Mouse (Mus musculus) forebrain, postnatal 0 days (tissue): ENCODE data around the gene Ireb2. TPM values are rescaled to one million over a fixed set of nuclear protein-coding genes. Genes with fewer than 3 reads are reported as not detected.
A peak's percentile ranks its signal among the peaks of the same experiment; 100 is the strongest.

Experiments
- ATAC-seq: fragments of 200-750 bp; cut with Nextera tagmentation; 2 replicates; pipeline ENCODE4 v1.8.0; 2017; ENCODE audit warnings: mild to moderate bottlenecking, moderate library complexity
- DNase-seq: peaks from one replicate; pipeline ENCODE4 v3.0.0-alpha.2; 2015
- H3K27ac ChIP-seq: fragments of 300-500 bp; sonication (generic); 2 replicates; pipeline ENCODE4 v1.5.1; 2014; ENCODE audit warnings: low read depth, mild to moderate bottlenecking, antibody characterized with exemption, low read length, moderate library complexity, mixed read lengths
- H3K27me3 ChIP-seq: fragments of 300-500 bp; sonication (generic); 2 replicates; pipeline ENCODE4 v1.6.1; 2014; ENCODE audit warnings: mild to moderate bottlenecking, low read length, mixed read lengths; ENCODE audit not compliant: insufficient read depth
- H3K36me3 ChIP-seq: fragments of 300-500 bp; sonication (generic); 2 replicates; pipeline ENCODE4 v1.6.1; 2014; ENCODE audit warnings: mild to moderate bottlenecking, moderate library complexity; ENCODE audit not compliant: insufficient read depth
- H3K4me1 ChIP-seq: fragments of 300-500 bp; sonication (generic); 2 replicates; pipeline ENCODE4 v1.6.1; 2014; ENCODE audit warnings: antibody characterized with exemption; ENCODE audit not compliant: insufficient read depth
- H3K4me2 ChIP-seq: fragments of 300-500 bp; sonication (generic); 2 replicates; pipeline ENCODE4 v1.6.1; 2014; ENCODE audit warnings: low read depth, mild to moderate bottlenecking, moderate library complexity
- H3K4me3 ChIP-seq: fragments of 300-500 bp; sonication (generic); 2 replicates; pipeline ENCODE4 v1.5.1; 2014; ENCODE audit warnings: low read depth, low read length, mixed read lengths
- H3K9ac ChIP-seq: fragments of 300-500 bp; sonication (generic); 2 replicates; pipeline ENCODE4 v1.6.1; 2014; ENCODE audit warnings: mild to moderate bottlenecking
- H3K9me3 ChIP-seq: fragments of 300-500 bp; sonication (generic); 2 replicates; pipeline ENCODE4 v1.6.1; 2016; ENCODE audit warnings: low read length
- CTCF ChIP-seq: sonication (generic); IDR thresholded peaks from 2 replicates; pipeline ENCODE4 v1.5.1; 2016; ENCODE audit warnings: antibody characterized with exemption, control low read depth, low read depth
- WGBS: fragments of 180-500 bp; shearing (Covaris S2); extraction: QIAGEN DNeasy Blood & Tissue Kit; methylation state at CpG from one replicate; pipeline ENCODE4 v1.1.7; 2014; 5-methylcytosine and 5-hydroxymethylcytosine counted together
- polyA plus RNA-seq: library from polyadenylated mRNA; unstranded; fragments of >200 nt; fragmentation: Nextera tagmentation; extraction: Ambion mirVana; gene quantifications from 2 replicates; pipeline ENCODE4 v1.2.1, GENCODE M21; 2015
- total RNA-seq: library from RNA; depleted of rRNA; stranded (reverse); fragments of >200 nt; gene quantifications from 2 replicates; pipeline ENCODE4 v1.2.3, GENCODE M21; 2014

The Ireb2 gene
- total and polyA plus RNA-seq, 2 experiments from 2014 or later = 18.5 to 54.7 TPM

- Histone ChIP-seq H3K4me2 (no peak overlapping the region), H3K27ac (no peak overlapping the region), H3K9ac (no peak overlapping the region), H3K4me3 (no peak overlapping the region), H3K9me3 (no peaks in the 10 kb centered on the region), H3K36me3 (peaks cover 20% of the 10 kb centered on the region), H3K4me1 (no peaks in the 10 kb centered on the region), H3K27me3 (no peaks in the 10 kb centered on the region)
- WGBS = 93% methylated on average over 5 of the region's 5 CpGs
- DNase-seq = no peak
- no peak for TF ChIP-seq CTCF
- ATAC-seq = no peak
Observed at GRCm38 (mm10) chr9:54909446-54909845, 45.9 kb downstream of the Ireb2 start.

GRCm38 (mm10) chr9:54915576-54915975, 52.0 kb downstream of the Ireb2 start:
- no peak overlapping the region for H3K4me3 ChIP-seq
- H3K36me3 ChIP-seq = no peaks in the 10 kb centered on the region
- no peaks in the 10 kb centered on the region for H3K27me3 ChIP-seq
- no peak overlapping the region for H3K27ac ChIP-seq
- DNase-seq (no peak), ATAC-seq (no peak)
- H3K9me3 ChIP-seq = no peaks in the 10 kb centered on the region
- no peak for TF ChIP-seq CTCF
- H3K4me1 ChIP-seq = no peaks in the 10 kb centered on the region
- no peak overlapping the region for H3K9ac ChIP-seq
- WGBS = 71% methylated on average over 7 of the region's 7 CpGs
- no peak overlapping the region for H3K4me2 ChIP-seq

GRCm38 (mm10) chr9:54916401-54916800, 52.8 kb downstream of the Ireb2 start:
- Histone ChIP-seq H3K27ac (no peak overlapping the region), H3K4me1 (no peaks in the 10 kb centered on the region), H3K9me3 (no peaks in the 10 kb centered on the region), H3K36me3 (no peaks in the 10 kb centered on the region), H3K4me3 (peak overlapping the region; percentile 50; the same call in 1 of the 2 replicates), H3K27me3 (no peaks in the 10 kb centered on the region), H3K9ac (no peak overlapping the region), H3K4me2 (peak overlapping the region; percentile 77)
- no peak for TF ChIP-seq CTCF
- DNase-seq = no peak
- WGBS = 75% methylated on average over 8 of the region's 8 CpGs
- no peak for ATAC-seq

GRCm38 (mm10) chr9:54917010-54917677, 53.6 kb downstream of the Ireb2 start, which contains the start of gene Hykk:
Hykk (plus strand) TSS chr9:54917283.
- Histone ChIP-seq H3K36me3 (no peaks in the 10 kb centered on the region), H3K9me3 (no peaks in the 10 kb centered on the region), H3K27ac (no peak within 1 kb of the TSS), H3K27me3 (no peaks in the 10 kb centered on the region), H3K4me3 (peak within 1 kb of the TSS; percentile 50), H3K9ac (peak within 1 kb of the TSS; percentile 58), H3K4me1 (no peaks in the 10 kb centered on the region), H3K4me2 (peak within 1 kb of the TSS; percentile 77)
- ATAC-seq (peak; percentile 100), DNase-seq (peak; percentile 94)
- TF ChIP-seq CTCF = no peak
- under 1% methylated on average over 31 of the region's 34 CpGs for WGBS

- Histone ChIP-seq H3K27me3 (no peaks in the 10 kb centered on the region), H3K4me2 (no peak overlapping the region), H3K9me3 (no peaks in the 10 kb centered on the region), H3K36me3 (no peaks in the 10 kb centered on the region), H3K9ac (no peak overlapping the region), H3K27ac (no peak overlapping the region), H3K4me3 (no peak overlapping the region), H3K4me1 (no peaks in the 10 kb centered on the region)
- DNase-seq (no peak), ATAC-seq (no peak)
- TF ChIP-seq CTCF = no peak
- WGBS = 78% methylated on average over 2 of the region's 2 CpGs
Observed at GRCm38 (mm10) chr9:54918191-54918590, 54.6 kb downstream of the Ireb2 start.

GRCm38 (mm10) chr9:54918781-54919180, 55.2 kb downstream of the Ireb2 start:
- H3K27me3 ChIP-seq = no peaks in the 10 kb centered on the region
- no peak overlapping the region for H3K9ac ChIP-seq
- ATAC-seq (no peak), DNase-seq (no peak)
- H3K4me2 ChIP-seq = no peak overlapping the region
- no peak for TF ChIP-seq CTCF
- WGBS = 95% methylated on average over 5 of the region's 5 CpGs
- H3K4me1 ChIP-seq = no peaks in the 10 kb centered on the region
- H3K36me3 ChIP-seq = no peaks in the 10 kb centered on the region
- H3K27ac ChIP-seq = no peak overlapping the region
- H3K4me3 ChIP-seq = no peak overlapping the region
- no peaks in the 10 kb centered on the region for H3K9me3 ChIP-seq

GRCm38 (mm10) chr9:54919946-54920345, 56.4 kb downstream of the Ireb2 start:
- ATAC-seq = no peak
- no peak overlapping the region for H3K4me2 ChIP-seq
- H3K4me3 ChIP-seq = no peak overlapping the region
- H3K9ac ChIP-seq = no peak overlapping the region
- no peak overlapping the region for H3K27ac ChIP-seq
- 57% methylated on average over 4 of the region's 4 CpGs for WGBS
- H3K9me3 ChIP-seq = no peaks in the 10 kb centered on the region
- no peaks in the 10 kb centered on the region for H3K4me1 ChIP-seq
- H3K27me3 ChIP-seq = no peaks in the 10 kb centered on the region
- no peaks in the 10 kb centered on the region for H3K36me3 ChIP-seq
- no peak for DNase-seq
- no peak for TF ChIP-seq CTCF
